Mouse (Mus musculus) adipocyte (in vitro differentiated cells): ENCODE measurements at regions not wholly inside any gene's neighbourhood (a gene's known extent, or its start where the extent isn't known, plus 50 kb on each side); places are given as distances from the start of the nearest gene placed in this dataset.
"Not testable (repeated sequence)": the region's sequence is repeated elsewhere in the genome, so short reads cannot be mapped to it uniquely, and the experiment has no call there.

Experiments used
- DNase-seq: peaks from one replicate; pipeline ENCODE4 v3.0.0-alpha.2; 2016; ENCODE audit warnings: low spot score

DNA sequence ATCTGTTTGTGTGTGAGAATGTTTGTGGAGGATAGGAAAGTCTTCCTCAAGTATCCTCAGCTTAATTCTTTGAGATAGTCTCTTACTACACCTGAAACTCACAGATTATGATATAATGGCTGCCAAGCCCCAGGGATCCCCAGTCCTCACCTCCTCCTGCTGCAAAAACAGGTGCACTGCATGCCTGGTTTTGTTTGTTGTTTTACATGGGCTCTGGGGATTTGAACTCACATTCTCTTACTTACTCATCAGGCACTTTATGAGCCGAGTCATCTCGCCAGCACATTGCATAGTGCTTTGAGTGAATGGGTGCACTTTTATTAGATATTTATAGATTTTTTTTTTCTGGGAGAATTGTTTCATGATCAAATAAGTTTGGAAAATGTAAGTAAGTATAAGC, 56.3 kb downstream of the Mterf1b start:
- DNase-seq = no peak

GRCm38 (mm10) chr5:4254280-4254679, 62.1 kb downstream of the Mterf1b start:
- not testable (repeated sequence) for DNase-seq

- DNase-seq = no peak
These were observed 65.0 kb downstream of the Mterf1b start for GRCm38 (mm10) chr5:4257048-4257750.

DNA sequence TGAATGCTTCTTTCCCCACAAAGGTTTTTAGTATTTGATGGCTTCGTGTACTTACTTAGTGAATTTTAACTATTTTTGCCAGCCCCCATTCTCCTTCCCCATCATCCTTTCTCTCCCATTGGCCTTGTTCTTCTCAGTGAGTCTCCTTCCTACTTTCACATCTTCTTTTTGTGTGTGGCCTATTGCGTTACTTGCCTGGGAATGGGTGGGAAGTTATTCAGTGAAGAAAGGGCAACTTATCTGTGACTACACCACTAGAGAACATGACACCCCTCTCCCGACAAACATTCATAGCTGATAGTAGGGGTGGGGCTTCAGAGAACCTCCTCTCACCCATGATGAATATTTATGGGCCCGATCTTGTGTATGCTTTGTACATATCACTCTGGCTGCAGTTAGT, 67.1 kb downstream of the Mterf1b start:
- no peak for DNase-seq

- no peak for DNase-seq
These were observed 70.5 kb downstream of the Mterf1b start for GRCm38 (mm10) chr5:4262666-4263065.

GRCm38 (mm10) chr5:4263560-4264160, 71.5 kb downstream of the Mterf1b start:
- DNase-seq = peak; percentile 67

GRCm38 (mm10) chr5:4267717-4268116, 75.5 kb downstream of the Mterf1b start:
- no peak for DNase-seq

- peak; percentile 30 for DNase-seq
These were observed 80.8 kb downstream of the Mterf1b start for GRCm38 (mm10) chr5:4273001-4273400.

- no peak for DNase-seq
These were observed 111.4 kb downstream of the Mterf1b start for GRCm38 (mm10) chr5:4303616-4304015.

DNA sequence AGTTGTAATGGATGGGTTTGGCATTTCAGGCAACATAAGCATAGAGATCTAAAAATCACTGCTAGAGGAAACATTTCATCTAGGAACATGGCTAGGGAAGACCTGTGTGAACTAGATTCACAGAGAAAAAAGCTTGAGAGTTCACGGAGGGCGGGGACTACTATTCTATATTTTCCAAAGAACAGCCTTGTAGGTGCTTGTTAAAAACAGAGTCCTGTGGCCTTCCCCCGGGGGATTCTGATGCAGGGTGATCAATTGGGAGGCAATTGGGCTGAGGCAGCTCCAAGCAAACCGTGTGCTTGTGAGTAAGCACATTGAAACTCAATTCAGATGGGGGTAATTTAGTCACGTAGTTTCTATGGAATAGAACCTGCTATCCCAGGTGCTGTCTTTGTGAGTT, 112.0 kb downstream of the Mterf1b start:
- DNase-seq = no peak

DNA sequence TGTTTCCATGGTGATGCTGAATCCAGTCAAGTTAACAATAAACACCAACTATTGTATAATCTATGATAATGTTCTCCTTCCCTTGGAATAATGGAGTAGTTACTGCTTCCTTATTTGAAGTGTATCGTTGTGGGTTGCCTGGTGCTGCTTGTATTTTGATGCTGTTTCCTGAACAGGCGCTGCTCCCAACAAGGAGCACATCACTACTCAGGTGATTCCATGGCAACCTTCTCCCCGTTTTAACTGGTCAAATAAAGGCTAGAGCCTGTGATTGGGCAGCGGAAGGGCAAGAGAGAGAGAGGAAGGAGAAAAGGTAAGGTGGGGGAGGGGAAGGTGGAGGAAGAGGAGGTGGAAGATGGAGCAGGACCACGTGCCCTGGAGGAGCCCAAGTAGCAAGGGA, 116.3 kb downstream of the Mterf1b start:
- no peak for DNase-seq

DNA sequence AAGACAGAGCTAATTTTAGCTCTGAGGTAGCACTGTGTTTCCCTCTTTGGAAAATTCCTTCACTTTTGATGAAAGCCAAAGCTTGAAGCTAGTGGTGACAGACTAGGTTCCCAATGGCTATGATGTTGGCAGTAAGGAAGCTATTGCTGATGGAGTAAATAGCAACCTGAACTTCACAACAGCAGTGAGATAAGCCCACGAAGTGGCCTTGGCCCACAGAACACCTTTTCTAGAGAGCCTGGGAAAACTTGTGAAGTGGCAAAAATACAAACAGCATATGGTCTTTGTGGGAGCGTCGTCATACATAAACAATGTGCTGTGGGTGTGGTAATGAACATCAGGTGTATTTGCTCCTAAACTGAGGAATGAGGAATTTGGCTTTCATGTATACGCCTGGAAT, 119.0 kb downstream of the Mterf1b start:
- no peak for DNase-seq

DNA sequence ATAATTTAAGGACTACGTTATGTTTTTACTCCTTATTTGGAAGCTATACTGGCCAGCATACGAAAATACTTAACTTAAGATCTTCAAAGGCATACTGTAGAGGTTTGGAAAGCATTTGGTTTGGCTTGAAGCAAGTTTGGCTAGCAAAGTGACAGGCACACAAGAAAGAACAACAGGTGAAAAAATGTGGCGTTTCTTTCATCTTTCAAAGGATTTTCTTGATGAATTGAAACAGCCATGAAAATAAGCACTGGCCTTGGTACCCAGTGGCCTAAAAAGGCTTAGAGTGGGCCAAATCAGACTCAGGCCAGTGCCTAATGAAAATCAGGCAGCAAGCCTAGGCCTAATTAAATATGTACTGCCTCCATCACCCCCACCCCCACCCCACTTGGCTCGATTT, 119.4 kb downstream of the Mterf1b start:
- no peak for DNase-seq

DNA sequence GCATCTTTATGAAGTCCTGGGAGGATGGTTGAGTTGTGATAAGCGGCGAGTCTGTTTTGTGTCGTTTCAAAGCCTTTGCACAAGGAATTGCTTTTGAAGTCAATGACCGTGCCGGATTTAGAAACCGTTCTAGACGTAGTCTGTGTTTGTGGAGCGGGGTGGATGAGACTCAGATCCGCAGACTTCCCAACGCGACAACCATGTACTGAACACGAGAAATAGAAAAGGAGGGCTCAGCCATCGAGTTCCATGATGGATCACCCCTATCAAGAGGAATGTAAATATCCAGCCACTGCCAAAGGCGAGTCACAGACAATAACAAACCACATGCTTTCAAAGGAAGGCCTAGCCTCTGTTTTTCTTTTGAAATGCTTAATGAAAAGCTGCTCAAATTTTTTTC, 120.5 kb downstream of the Mterf1b start:
- DNase-seq = no peak

DNA sequence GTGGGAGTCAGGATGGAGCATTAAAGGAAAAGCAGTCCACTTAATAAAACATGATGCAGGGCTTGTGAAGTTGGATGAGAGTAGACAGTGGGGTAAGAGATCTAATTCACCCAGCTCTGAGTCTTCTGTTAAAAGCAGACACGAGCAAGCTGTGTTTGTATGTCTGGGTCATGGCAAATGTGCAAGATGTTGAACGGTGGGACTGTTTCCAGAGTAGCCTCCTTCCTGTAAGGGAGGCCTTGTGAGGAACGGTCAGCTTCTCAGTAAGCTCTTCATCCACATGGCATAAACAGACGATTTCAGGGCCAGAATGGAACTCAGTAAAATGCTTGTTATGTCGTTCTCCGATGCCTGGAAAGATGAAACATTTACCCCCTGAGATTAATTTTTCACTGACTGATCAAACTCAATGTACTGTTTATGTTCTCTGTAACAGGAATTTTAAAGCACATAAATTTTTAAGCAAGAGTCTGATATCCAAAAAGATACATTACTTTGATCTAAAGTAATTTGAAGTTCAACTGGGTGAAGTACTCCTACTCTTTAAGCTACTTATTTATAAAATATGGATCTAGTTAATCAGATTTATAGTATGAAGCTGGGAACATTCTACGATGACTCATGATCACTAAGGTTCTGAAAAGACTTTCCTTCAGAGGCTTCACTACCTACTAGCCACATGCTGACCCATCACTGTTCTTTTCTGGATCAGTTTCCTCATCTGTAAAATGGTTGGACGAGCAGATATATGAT, 130.6 kb downstream of the Mterf1b start:
- peak; percentile 25 for DNase-seq

- DNase-seq = peak; percentile 80
These were observed 131.2 kb downstream of the Mterf1b start for GRCm38 (mm10) chr5:4323387-4323704.

- peak; percentile 36 for DNase-seq
These were observed 133.6 kb downstream of the Mterf1b start for GRCm38 (mm10) chr5:4325813-4326212.

- DNase-seq = no peak
These were observed 134.3 kb downstream of the Mterf1b start for GRCm38 (mm10) chr5:4326309-4327014.

DNA sequence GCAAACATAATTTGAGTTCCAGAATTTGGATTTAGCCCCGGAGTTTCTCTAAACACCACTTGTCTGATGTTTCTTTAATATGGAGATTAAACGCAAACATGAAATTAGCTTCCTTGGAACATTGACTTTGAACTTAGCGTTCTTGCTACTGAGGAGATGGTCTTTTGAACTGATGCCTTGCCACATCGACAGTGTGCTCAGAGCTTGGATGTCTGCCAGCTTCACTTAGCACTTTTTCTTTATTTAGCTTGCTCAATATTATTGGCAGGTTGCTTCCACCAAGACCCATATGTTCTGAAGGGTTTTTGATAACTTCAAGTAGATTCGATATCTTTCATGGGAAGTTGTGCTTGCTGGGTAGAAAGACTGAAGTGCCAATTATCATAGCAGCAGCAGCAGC, 143.5 kb downstream of the Mterf1b start:
- DNase-seq = peak; percentile 48

- DNase-seq = no peak
These were observed 149.8 kb downstream of the Mterf1b start for GRCm38 (mm10) chr5:4341956-4342355.

GRCm38 (mm10) chr5:4344458-4344857, 152.3 kb downstream of the Mterf1b start:
- DNase-seq = no peak

GRCm38 (mm10) chr5:4348334-4348733, 156.2 kb downstream of the Mterf1b start:
- DNase-seq = no peak

DNA sequence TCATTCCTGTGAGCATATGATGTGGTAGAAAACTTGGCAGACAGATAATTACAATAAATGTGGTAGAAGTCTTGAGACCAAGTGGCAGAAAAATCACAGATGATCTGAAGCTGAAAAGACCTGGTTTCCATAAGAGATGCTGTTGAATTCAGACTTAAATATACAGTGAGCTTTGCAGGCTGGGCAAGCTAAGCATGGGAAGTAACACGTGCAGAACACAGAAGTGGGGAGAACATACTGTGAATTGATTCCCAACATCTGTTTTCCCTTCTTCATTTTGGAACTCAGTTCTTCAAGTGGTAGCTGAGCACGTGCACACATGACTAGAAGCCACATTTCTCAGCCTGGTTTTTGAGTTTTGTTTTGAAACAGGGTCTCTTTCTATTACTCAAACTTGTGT, 157.8 kb downstream of the Mterf1b start:
- DNase-seq = no peak
